Mouse (Mus musculus): ENCODE measurements at regions not wholly inside any gene's neighbourhood (a gene's known extent, or its start where the extent isn't known, plus 50 kb on each side); places are given as distances from the start of the nearest gene placed in this dataset.

- no peak for DNase-seq (ENCODE audit: low spot score in 2 of 2)
These were observed 578.2 kb upstream of the Marcks start for GRCm38 (mm10) chr10:37716946-37717345.

DNA sequence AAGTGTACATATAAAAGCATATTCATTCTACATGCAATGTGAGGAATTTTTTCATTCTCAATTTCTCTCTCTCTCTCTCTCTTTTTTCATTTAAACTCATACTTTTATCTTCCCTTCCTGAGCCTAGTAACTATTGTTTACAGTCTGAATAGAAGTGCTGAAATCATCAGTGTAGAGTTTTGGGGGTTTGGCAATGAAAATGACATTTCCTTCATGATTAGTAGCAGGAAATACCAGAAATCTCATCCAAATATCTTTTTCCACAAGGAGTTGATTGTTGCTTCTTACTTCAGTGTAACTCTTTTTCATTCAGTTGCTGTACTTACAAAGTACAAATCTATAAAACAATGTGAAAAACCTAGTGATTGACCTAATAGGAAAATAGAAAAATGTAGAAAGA is 572.7 kb upstream of the Marcks start:
- no peak for DNase-seq (ENCODE audit: low spot score in 2 of 2)

GRCm38 (mm10) chr10:37694041-37694690 is 555.4 kb upstream of the Marcks start:
- DNase-seq (ENCODE audit: low spot score in 2 of 2): no peak

- no peak for DNase-seq (ENCODE audit: low spot score in 2 of 2)
These were observed 554.1 kb upstream of the Marcks start for GRCm38 (mm10) chr10:37692851-37693250.

- peak in 1 of 2 experiments; percentile 22 for DNase-seq (ENCODE audit: low spot score in 2 of 2)
These were observed 553.2 kb upstream of the Marcks start for GRCm38 (mm10) chr10:37691939-37692338.

GRCm38 (mm10) chr10:37683101-37683500 is 544.4 kb upstream of the Marcks start:
- no peak for DNase-seq (ENCODE audit: low spot score in 2 of 2)

DNA sequence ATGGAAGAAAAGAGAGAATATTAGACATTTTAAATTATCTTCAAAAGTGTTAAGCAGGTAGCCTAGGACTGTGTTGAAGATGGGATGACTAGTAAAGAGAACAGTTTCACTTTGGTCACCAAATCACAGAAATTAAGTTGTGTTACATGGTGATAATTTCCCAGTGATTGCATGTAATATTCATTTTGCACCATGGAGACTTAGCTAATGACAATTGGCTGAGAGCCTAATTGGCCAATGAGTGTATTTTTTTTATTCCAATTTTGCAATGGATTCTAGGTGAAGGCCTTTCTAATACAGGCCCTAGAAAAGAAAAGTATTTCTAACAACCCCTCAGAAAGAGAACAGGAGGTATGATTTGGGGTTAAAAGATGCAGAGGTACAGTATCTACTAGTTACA is 541.9 kb upstream of the Marcks start:
- no peak for DNase-seq (ENCODE audit: low spot score in 2 of 2)

- DNase-seq (ENCODE audit: low spot score in 2 of 2): no peak
These were observed 539.1 kb upstream of the Marcks start for GRCm38 (mm10) chr10:37677826-37678225.

DNA sequence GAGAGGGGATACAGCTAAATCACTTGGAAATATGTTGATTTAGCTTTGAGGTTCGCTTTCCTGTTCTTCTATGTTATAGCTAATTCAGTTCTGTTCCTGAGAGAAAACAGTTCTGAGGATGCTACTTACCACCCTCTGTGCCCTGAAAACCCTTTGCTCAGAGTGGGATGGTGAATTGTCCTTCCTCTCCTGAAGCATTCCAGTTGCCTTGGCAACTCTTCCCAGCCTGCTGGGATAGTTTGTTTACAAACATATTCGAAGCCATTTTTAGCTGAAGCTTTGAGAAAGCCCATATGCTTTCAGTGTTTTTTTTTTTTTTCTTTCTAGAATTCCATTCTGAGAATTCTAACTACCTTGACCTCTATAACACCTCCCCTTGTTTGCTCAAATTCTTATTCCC is 530.1 kb upstream of the Marcks start:
- DNase-seq (ENCODE audit: low spot score in 2 of 2): no peak

- no peak for DNase-seq (ENCODE audit: low spot score in 2 of 2)
These were observed 528.5 kb upstream of the Marcks start for GRCm38 (mm10) chr10:37667031-37667745.

- no peak for DNase-seq (ENCODE audit: low spot score in 2 of 2)
These were observed 527.8 kb upstream of the Marcks start for GRCm38 (mm10) chr10:37666535-37666934.

- DNase-seq (ENCODE audit: low spot score in 2 of 2): no peak
These were observed 498.4 kb upstream of the Marcks start for GRCm38 (mm10) chr10:37637001-37637562.

DNA sequence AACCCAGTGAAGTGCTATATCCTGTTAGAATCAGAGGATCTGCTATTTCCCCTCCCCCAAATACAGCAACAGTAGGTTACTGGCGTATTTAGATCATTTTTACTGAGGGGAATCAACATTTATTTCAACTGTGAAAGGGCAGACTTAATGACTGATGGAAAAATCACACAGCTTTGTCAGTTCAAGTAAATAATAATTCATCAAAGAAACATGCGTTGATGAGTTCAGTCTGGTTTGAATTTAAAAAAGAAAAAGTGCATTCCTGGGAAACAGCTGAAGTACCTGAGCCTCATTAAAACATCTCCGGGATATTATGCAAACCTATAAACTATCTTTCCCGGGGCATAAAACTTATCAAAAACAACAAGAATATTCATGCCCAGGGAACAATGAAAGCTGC is 497.7 kb upstream of the Marcks start:
- DNase-seq (ENCODE audit: low spot score in 2 of 2): no peak

DNA sequence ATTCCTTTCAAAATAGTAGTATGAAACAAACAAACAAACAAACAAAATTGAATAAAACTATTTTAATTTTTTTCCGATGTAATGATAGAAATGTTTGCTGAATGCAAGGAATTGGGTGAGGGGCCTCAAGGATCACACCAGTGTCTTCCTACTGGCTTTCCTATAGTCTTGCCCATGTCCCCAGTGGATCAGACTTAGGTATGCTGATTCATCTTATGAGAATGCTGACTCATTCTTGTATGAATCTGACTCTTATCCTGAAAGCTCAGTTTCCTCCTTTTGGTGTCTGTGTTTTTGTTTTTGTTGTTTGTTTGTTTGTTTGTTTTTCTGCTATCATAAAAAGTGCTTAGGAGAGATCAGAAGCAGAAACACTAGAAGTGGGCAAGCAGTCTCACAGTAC is 491.7 kb upstream of the Marcks start:
- no peak for DNase-seq (ENCODE audit: low spot score in 2 of 2)

- DNase-seq (ENCODE audit: low spot score in 2 of 2): no peak
These were observed 489.2 kb upstream of the Marcks start for GRCm38 (mm10) chr10:37627900-37628299.

- DNase-seq (ENCODE audit: low spot score in 2 of 2): no peak
These were observed 488.1 kb upstream of the Marcks start for GRCm38 (mm10) chr10:37626758-37627201.

- no peak for DNase-seq (ENCODE audit: low spot score in 2 of 2)
These were observed 487.4 kb upstream of the Marcks start for GRCm38 (mm10) chr10:37625972-37626757.

GRCm38 (mm10) chr10:37623041-37623440 is 484.3 kb upstream of the Marcks start:
- DNase-seq (ENCODE audit: low spot score in 2 of 2): no peak

DNA sequence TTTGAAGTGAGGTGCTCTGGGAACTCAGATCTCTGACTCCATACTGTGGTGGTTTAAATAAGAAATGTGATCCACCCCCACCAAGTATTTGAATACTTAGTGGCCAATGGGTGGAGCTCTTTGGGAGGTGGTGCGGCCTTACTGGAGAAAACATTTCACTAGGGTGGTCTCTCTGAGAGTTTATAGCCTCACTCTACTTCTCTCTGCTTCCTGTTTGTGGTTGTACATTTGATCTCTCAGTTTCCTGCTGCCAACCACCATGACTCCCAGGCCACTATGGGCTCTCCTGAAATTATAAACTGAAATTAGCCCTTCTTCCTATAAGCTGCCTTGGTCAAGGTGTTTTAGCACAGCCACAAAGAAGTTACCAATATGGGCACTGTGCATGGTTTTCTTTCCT is 479.9 kb upstream of the Marcks start:
- no peak for DNase-seq (ENCODE audit: low spot score in 2 of 2)

- no peak for DNase-seq (ENCODE audit: low spot score in 2 of 2)
These were observed 479.1 kb upstream of the Marcks start for GRCm38 (mm10) chr10:37617708-37618300.

DNA sequence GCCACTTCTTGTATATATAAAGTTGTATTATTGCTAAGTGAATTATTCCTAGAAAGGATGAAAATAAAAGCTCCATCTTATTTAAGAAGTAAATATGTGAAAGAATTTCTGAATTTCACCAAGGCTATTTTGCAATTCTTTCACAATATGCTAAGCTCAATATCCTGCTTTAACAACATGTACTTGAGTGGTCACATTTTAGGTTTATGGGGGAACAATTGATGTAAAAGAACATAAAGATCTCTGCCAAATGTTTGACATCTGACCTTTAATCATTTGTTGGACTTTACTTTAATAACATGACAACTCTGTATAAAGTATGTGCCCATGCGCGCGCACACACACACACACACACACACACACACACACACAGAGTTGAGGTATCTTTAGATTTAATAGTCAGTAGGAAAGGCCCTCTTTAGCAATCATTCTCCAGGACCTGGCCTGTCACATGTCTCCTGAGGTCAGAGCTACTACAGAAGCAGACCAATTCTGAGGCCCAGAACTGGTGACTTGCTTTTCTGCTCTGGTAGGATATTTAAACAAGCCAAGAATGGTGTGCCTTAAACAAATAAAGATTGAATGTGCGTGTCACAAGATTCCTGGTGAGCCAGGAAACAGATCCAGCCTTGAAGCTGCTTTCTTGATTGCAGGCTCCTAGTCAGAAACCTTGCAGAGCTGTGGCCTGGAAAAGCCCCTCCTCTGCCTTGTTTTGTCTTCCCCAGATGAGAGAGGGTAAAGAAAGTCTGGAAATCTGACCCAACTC is 477.4 kb upstream of the Marcks start:
- no peak for DNase-seq (ENCODE audit: low spot score in 2 of 2)

All from frontal cortex, postnatal 10 days (tissue).